Mouse (Mus musculus): Measurements from ENCODE around the gene Ap3b1. TPM values are rescaled to one million over a fixed set of nuclear protein-coding genes. Genes with fewer than 3 reads are reported as not detected.

Gene Ap3b1
- polyA plus RNA-seq, 1 experiment from 2014 or later, result 34.4 TPM

- no peak for ATAC-seq (ENCODE audit: insufficient number of reproducible peaks, insufficient read depth, low FRiP score, low read depth)
- no peaks in the 10 kb centered on the region for H3K9me3 ChIP-seq (ENCODE audit: control insufficient read depth, low read length)
- no peak overlapping the region for H3K4me2 ChIP-seq (ENCODE audit: low read length)
- H3K27me3 ChIP-seq (ENCODE audit: control insufficient read depth, insufficient read depth, low read length), result no peaks in the 10 kb centered on the region
- H3K27ac ChIP-seq (replicated peaks in 1 of 2; ENCODE audit: control insufficient read depth in 1 of 2, insufficient read depth in 1 of 2, low read depth in 2 of 2, low read length in 2 of 2), result no peak overlapping the region
- H3K4me1 ChIP-seq (ENCODE audit: control insufficient read depth in 2 of 2, insufficient read depth in 2 of 2, low read length in 2 of 2), result peaks cover 5 to 13% of the 10 kb centered on the region in 2 experiments; a peak in 3 of 4 replicates
- 81% methylated on average over 7 of the region's 7 CpGs for WGBS
- no peaks in the 10 kb centered on the region for H3K36me3 ChIP-seq (ENCODE audit: control insufficient read depth, insufficient read depth, low read length)
- no peak overlapping the region for H3K9ac ChIP-seq (ENCODE audit: low read length)
- H3K4me3 ChIP-seq (ENCODE audit: control insufficient read depth in 1 of 2, insufficient read depth in 1 of 2, low read depth in 1 of 2, low read length in 2 of 2), result no peak overlapping the region
Observed at GRCm38 (mm10) chr13:94375526-94376390, 17.0 kb downstream of the Ap3b1 start.

DNA sequence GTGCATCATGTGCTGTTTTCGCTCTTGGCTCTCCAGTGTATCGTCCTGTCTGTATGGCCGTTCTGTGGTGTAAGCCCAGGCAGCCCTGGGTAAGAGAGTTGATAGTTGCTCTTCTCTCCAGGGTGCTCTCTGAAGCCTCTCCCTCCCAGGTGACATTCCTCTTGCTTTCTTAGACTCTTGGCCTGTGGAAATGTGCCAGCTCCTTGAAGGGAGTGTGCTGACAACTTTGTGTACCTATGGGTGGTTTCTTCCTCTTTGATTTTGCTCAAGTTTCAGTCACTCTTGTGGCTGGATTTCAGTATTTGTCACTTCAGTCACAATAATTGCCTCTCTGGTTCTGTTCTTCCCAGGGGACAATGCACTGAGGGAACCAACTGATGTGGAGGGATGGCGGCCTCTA lies 20.2 kb downstream of the Ap3b1 start:
- no peaks in the 10 kb centered on the region for H3K9me3 ChIP-seq (ENCODE audit: control insufficient read depth, low read length)
- H3K4me1 ChIP-seq (ENCODE audit: control insufficient read depth in 2 of 2, insufficient read depth in 2 of 2, low read length in 2 of 2), result peaks cover 5 to 16% of the 10 kb centered on the region in 2 experiments
- no peak overlapping the region for H3K27ac ChIP-seq (replicated peaks in 1 of 2; ENCODE audit: control insufficient read depth in 1 of 2, insufficient read depth in 1 of 2, low read depth in 2 of 2, low read length in 2 of 2)
- H3K9ac ChIP-seq (ENCODE audit: low read length), result no peak overlapping the region
- H3K4me2 ChIP-seq (ENCODE audit: low read length), result no peak overlapping the region
- no peaks in the 10 kb centered on the region for H3K27me3 ChIP-seq (ENCODE audit: control insufficient read depth, insufficient read depth, low read length)
- ATAC-seq (ENCODE audit: insufficient number of reproducible peaks, insufficient read depth, low FRiP score, low read depth), result no peak
- H3K4me3 ChIP-seq (ENCODE audit: control insufficient read depth in 1 of 2, insufficient read depth in 1 of 2, low read depth in 1 of 2, low read length in 2 of 2), result no peak overlapping the region
- no peaks in the 10 kb centered on the region for H3K36me3 ChIP-seq (ENCODE audit: control insufficient read depth, insufficient read depth, low read length)
- 74% methylated on average over 4 of the region's 4 CpGs for WGBS

- H3K9me3 ChIP-seq (ENCODE audit: control insufficient read depth, low read length), result no peaks in the 10 kb centered on the region
- H3K4me3 ChIP-seq (ENCODE audit: control insufficient read depth in 1 of 2, insufficient read depth in 1 of 2, low read depth in 1 of 2, low read length in 2 of 2), result no peak overlapping the region
- no peak for ATAC-seq (ENCODE audit: insufficient number of reproducible peaks, insufficient read depth, low FRiP score, low read depth)
- H3K9ac ChIP-seq (ENCODE audit: low read length), result no peak overlapping the region
- H3K27ac ChIP-seq (replicated peaks in 1 of 2; ENCODE audit: control insufficient read depth in 1 of 2, insufficient read depth in 1 of 2, low read depth in 2 of 2, low read length in 2 of 2), result no peak overlapping the region
- peaks cover 5 to 16% of the 10 kb centered on the region in 2 experiments for H3K4me1 ChIP-seq (ENCODE audit: control insufficient read depth in 2 of 2, insufficient read depth in 2 of 2, low read length in 2 of 2)
- H3K36me3 ChIP-seq (ENCODE audit: control insufficient read depth, insufficient read depth, low read length), result no peaks in the 10 kb centered on the region
- no peak overlapping the region for H3K4me2 ChIP-seq (ENCODE audit: low read length)
- H3K27me3 ChIP-seq (ENCODE audit: control insufficient read depth, insufficient read depth, low read length), result no peaks in the 10 kb centered on the region
- WGBS, result 79% methylated on average over 4 of the region's 4 CpGs
Observed at GRCm38 (mm10) chr13:94381427-94381826, 22.7 kb downstream of the Ap3b1 start.

DNA sequence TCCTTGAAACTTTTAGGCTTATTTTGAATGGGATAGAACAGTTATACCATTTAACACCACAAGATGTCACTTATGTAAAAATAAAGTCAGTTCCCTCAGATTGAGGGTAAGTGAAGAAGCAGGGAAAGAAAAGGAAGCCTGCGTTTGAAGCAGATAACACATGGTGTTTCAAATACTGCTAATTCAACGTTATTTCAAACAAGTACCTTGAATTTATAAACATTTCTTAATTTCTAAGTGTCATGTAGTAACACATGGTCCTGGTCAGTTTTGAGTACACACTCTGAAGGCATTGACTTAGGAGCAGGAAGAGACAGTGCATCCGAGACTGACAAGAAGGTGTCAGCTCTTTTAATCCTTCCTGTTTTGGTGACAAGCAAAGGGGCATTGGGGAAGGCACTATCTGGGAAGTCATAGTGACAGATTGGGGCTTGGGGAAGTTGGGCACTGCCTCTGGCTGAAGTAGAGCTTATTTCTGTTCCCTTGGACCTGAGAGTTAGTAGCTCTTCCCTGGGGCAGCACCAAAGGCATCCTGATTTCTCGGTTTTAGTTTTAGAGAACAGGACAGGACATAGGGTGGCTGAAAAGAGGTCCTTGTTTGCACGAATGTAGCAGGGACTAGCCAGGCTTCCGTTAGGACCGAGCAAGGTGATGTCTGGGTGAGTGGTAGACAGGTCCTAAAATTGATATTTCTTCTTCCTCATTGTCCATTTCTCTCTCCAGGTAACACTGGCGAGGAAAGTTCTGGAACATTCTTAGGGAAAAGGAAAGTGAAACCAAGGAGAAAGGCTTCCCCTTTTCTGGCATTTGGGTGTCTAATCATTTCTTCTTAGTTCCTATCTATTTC lies 23.3 kb downstream of the Ap3b1 start:
- 60% methylated on average over 8 of the region's 8 CpGs for WGBS
- Histone ChIP-seq H3K9ac (ENCODE audit: low read length) (no peak overlapping the region), H3K9me3 (ENCODE audit: control insufficient read depth, low read length) (no peaks in the 10 kb centered on the region), H3K27me3 (ENCODE audit: control insufficient read depth, insufficient read depth, low read length) (no peaks in the 10 kb centered on the region), H3K4me2 (ENCODE audit: low read length) (no peak overlapping the region), H3K27ac (replicated peaks in 1 of 2; ENCODE audit: control insufficient read depth in 1 of 2, insufficient read depth in 1 of 2, low read depth in 2 of 2, low read length in 2 of 2) (no peak overlapping the region), H3K4me3 (ENCODE audit: control insufficient read depth in 1 of 2, insufficient read depth in 1 of 2, low read depth in 1 of 2, low read length in 2 of 2) (no peak overlapping the region), H3K4me1 (ENCODE audit: control insufficient read depth in 2 of 2, insufficient read depth in 2 of 2, low read length in 2 of 2) (peaks cover 5 to 16% of the 10 kb centered on the region in 2 experiments), H3K36me3 (ENCODE audit: control insufficient read depth, insufficient read depth, low read length) (no peaks in the 10 kb centered on the region)
- ATAC-seq (ENCODE audit: insufficient number of reproducible peaks, insufficient read depth, low FRiP score, low read depth), result no peak

DNA sequence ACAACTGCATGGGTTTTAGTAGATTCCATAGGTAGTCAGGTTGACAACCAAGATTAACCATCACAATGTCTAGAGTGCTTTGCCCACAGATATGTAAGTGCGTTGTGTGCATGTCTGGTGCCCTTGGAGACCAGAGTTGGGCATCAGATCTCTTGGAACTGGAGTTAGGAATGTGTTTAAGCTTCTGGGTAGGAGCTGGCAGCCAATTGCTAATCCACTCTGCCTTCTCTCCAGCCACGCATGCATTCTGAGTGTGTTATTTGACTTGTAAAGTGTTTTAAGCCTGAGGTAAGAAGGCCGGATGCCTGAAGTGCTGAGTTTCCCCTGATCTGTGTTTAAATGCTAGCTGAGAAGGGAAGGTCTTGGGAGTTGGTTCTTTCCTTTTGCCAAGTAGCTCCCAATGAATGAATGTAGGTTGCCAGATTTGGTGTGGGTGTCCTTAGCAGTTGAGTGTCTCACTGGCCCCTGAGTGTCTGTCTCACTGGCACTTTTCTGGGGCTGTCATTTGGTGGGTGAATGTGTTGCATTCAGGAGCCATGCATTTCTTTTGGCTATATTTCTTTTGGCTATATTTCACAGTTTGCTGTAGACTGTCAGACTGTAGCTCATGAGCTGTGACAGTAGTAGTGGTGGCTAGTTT lies 26.3 kb downstream of the Ap3b1 start:
- no peaks in the 10 kb centered on the region for H3K36me3 ChIP-seq (ENCODE audit: control insufficient read depth, insufficient read depth, low read length)
- no peak overlapping the region for H3K9ac ChIP-seq (ENCODE audit: low read length)
- no peak overlapping the region for H3K27ac ChIP-seq (replicated peaks in 1 of 2; ENCODE audit: control insufficient read depth in 1 of 2, insufficient read depth in 1 of 2, low read depth in 2 of 2, low read length in 2 of 2)
- no peaks in the 10 kb centered on the region for H3K27me3 ChIP-seq (ENCODE audit: control insufficient read depth, insufficient read depth, low read length)
- no peak overlapping the region for H3K4me2 ChIP-seq (ENCODE audit: low read length)
- H3K4me3 ChIP-seq (ENCODE audit: control insufficient read depth in 1 of 2, insufficient read depth in 1 of 2, low read depth in 1 of 2, low read length in 2 of 2), result no peak overlapping the region
- no peak for ATAC-seq (ENCODE audit: insufficient number of reproducible peaks, insufficient read depth, low FRiP score, low read depth)
- H3K9me3 ChIP-seq (ENCODE audit: control insufficient read depth, low read length), result no peaks in the 10 kb centered on the region
- WGBS, result 54% methylated on average over 3 of the region's 3 CpGs
- H3K4me1 ChIP-seq (ENCODE audit: control insufficient read depth in 2 of 2, insufficient read depth in 2 of 2, low read length in 2 of 2), result peaks cover 0 to 15% of the 10 kb centered on the region in 2 experiments; a peak in 1 of 4 replicates

DNA sequence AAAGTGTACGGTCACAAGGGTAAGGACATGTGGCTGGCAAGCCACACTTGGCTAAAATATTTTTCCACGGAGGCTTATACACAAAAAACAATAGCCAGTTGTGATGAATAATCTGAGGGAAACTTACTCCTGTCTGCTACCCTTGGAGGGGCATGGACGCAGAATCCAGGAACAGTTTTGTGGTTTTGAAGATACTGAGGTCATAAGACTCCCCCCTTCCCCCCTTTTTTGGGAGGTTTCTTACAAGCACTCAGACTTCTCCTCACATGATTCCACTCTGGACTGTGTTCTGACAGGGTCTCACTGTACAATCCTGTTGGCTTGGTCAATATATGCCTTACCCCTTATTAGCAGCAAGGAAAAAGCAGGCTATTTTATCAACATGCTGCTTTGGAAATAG lies 29.8 kb downstream of the Ap3b1 start:
- H3K4me3 ChIP-seq (ENCODE audit: control insufficient read depth in 1 of 2, insufficient read depth in 1 of 2, low read depth in 1 of 2, low read length in 2 of 2), result no peak overlapping the region
- H3K4me2 ChIP-seq (ENCODE audit: low read length), result no peak overlapping the region
- no peak overlapping the region for H3K27ac ChIP-seq (replicated peaks in 1 of 2; ENCODE audit: control insufficient read depth in 1 of 2, insufficient read depth in 1 of 2, low read depth in 2 of 2, low read length in 2 of 2)
- H3K9me3 ChIP-seq (ENCODE audit: control insufficient read depth, low read length), result no peaks in the 10 kb centered on the region
- H3K36me3 ChIP-seq (ENCODE audit: control insufficient read depth, insufficient read depth, low read length), result peaks cover 19% of the 10 kb centered on the region
- WGBS, result 65% methylated on average over 3 of the region's 3 CpGs
- peaks cover 2 to 10% of the 10 kb centered on the region in 2 experiments for H3K4me1 ChIP-seq (ENCODE audit: control insufficient read depth in 2 of 2, insufficient read depth in 2 of 2, low read length in 2 of 2)
- no peak for ATAC-seq (ENCODE audit: insufficient number of reproducible peaks, insufficient read depth, low FRiP score, low read depth)
- H3K27me3 ChIP-seq (ENCODE audit: control insufficient read depth, insufficient read depth, low read length), result no peaks in the 10 kb centered on the region
- no peak overlapping the region for H3K9ac ChIP-seq (ENCODE audit: low read length)

DNA sequence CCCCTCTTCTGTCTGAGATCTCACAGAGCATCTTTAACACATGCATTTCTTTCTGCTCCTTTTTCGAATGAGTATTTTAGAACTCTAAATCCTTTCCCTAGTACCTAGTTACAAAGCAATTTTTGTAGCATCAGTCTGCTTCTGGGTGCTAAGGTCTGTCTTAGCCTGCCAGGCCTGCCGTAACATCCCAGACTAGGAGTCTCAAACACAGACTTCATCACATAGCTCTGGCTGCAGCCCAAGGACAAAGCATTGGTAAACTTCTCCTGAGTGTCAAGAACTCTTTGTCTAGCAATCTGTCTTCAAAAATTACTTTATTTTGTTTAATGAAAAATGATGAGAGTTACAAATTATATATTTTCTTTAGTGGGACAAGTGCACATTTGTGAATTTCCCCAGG lies 30.8 kb downstream of the Ap3b1 start:
- WGBS, result 80% methylated on average over 2 of the region's 2 CpGs
- H3K27ac ChIP-seq (replicated peaks in 1 of 2; ENCODE audit: control insufficient read depth in 1 of 2, insufficient read depth in 1 of 2, low read depth in 2 of 2, low read length in 2 of 2), result no peak overlapping the region; a peak in 1 of 4 replicates
- no peak overlapping the region for H3K4me2 ChIP-seq (ENCODE audit: low read length)
- H3K36me3 ChIP-seq (ENCODE audit: control insufficient read depth, insufficient read depth, low read length), result peaks cover 26% of the 10 kb centered on the region
- H3K9me3 ChIP-seq (ENCODE audit: control insufficient read depth, low read length), result no peaks in the 10 kb centered on the region
- no peak for ATAC-seq (ENCODE audit: insufficient number of reproducible peaks, insufficient read depth, low FRiP score, low read depth)
- no peak overlapping the region for H3K9ac ChIP-seq (ENCODE audit: low read length)
- no peak overlapping the region for H3K4me3 ChIP-seq (ENCODE audit: control insufficient read depth in 1 of 2, insufficient read depth in 1 of 2, low read depth in 1 of 2, low read length in 2 of 2)
- H3K27me3 ChIP-seq (ENCODE audit: control insufficient read depth, insufficient read depth, low read length), result no peaks in the 10 kb centered on the region
- peaks cover 2 to 15% of the 10 kb centered on the region in 2 experiments for H3K4me1 ChIP-seq (ENCODE audit: control insufficient read depth in 2 of 2, insufficient read depth in 2 of 2, low read length in 2 of 2)

Measured in heart, embryonic 14.5 days (tissue).